Mouse (Mus musculus) brain, embryonic 14.5 days (tissue): Measurements from ENCODE around the gene Ikbke.
"Not testable (repeated sequence)": the region's sequence is repeated elsewhere in the genome, so short reads cannot be mapped to it uniquely, and the experiment has no call there.

ENCODE experiments used
- CTCF ChIP-seq: fragments of 200-500 bp; IDR thresholded peaks from 2 replicates; pipeline ENCODE4 v1.5.1; 2012; ENCODE audit warnings: inconsistent platforms, mild to moderate bottlenecking, moderate library complexity, borderline replicate concordance; ENCODE audit not compliant: insufficient read depth, insufficient read length; ENCODE audit errors: extremely low read depth
- POLR2A ChIP-seq: fragments of 200-500 bp; IDR thresholded peaks from 2 replicates; pipeline ENCODE4 v1.6.1; 2012; ENCODE audit warnings: mild to moderate bottlenecking, inconsistent platforms, borderline replicate concordance; ENCODE audit not compliant: poor library complexity, insufficient read depth, insufficient read length, severe bottlenecking; ENCODE audit errors: extremely low read depth

GRCm38 (mm10) chr1:131329093-131329492 is 49.7 kb upstream of the Ikbke start:
- peak; percentile 20; the same call in 1 of the 2 replicates for TF ChIP-seq CTCF
- not testable (repeated sequence) for TF ChIP-seq POLR2A
